Mouse (Mus musculus): ENCODE data around the gene Cyp1a2. TPM values are rescaled to one million over a fixed set of nuclear protein-coding genes. Genes with fewer than 3 reads are reported as not detected.

Cyp1a2 gene
- polyA plus RNA-seq, 1 experiment: not detected

- H3K27me3 ChIP-seq (ENCODE audit: control insufficient read depth, insufficient read depth, insufficient read length): no peaks in the 10 kb centered on the region
- no peaks in the 10 kb centered on the region for H3K79me2 ChIP-seq (ENCODE audit: control insufficient read depth, insufficient read depth)
- H3K4me3 ChIP-seq: no peak overlapping the region
- no peak overlapping the region for H3K4me2 ChIP-seq (ENCODE audit: low read depth)
- no peaks in the 10 kb centered on the region for H3K36me3 ChIP-seq (ENCODE audit: control insufficient read depth, insufficient read depth)
- no peak for TF ChIP-seq MYOD1 (IDR thresholded peaks at IDR 0.05; ENCODE audit: control insufficient read depth in 1 of 3, insufficient read length in 2 of 3, low read depth in 2 of 3)
- TF ChIP-seq TCF3 (IDR thresholded peaks at IDR 0.05; ENCODE audit: insufficient read length, low read depth): no peak
- TF ChIP-seq CEBPB (IDR thresholded peaks at IDR 0.05; ENCODE audit: insufficient read depth, poor library complexity, severe bottlenecking): no peak
- no peak for TF ChIP-seq E2F4 (IDR thresholded peaks at IDR 0.05; ENCODE audit: insufficient read depth)
- TF ChIP-seq POLR2AphosphoS2 (IDR thresholded peaks at IDR 0.05; ENCODE audit: insufficient read length, low read depth): no peak
- no peak overlapping the region for H3ac ChIP-seq (ENCODE audit: control insufficient read depth, insufficient read length)
Observed at GRCm38 (mm10) chr9:57657843-57658242, 25.7 kb downstream of the Cyp1a2 start.

GRCm38 (mm10) chr9:57656631-57657350 is 26.7 kb downstream of the Cyp1a2 start:
- no peak for TF ChIP-seq POLR2A (IDR thresholded peaks at IDR 0.05; ENCODE audit: insufficient read length, low read depth)
- TF ChIP-seq MAX (IDR thresholded peaks at IDR 0.05; ENCODE audit: low read depth): no peak
- TF ChIP-seq USF1 (IDR thresholded peaks at IDR 0.05; ENCODE audit: low read depth): no peak
- no peak for TF ChIP-seq E2F4 (IDR thresholded peaks at IDR 0.05; ENCODE audit: insufficient read depth)
- TF ChIP-seq REST (IDR thresholded peaks at IDR 0.05; ENCODE audit: insufficient read depth, insufficient read length): no peak
- no peak for TF ChIP-seq POLR2AphosphoS2 (IDR thresholded peaks at IDR 0.05; ENCODE audit: insufficient read length, low read depth)
- TF ChIP-seq SRF (IDR thresholded peaks at IDR 0.05; ENCODE audit: control insufficient read depth, insufficient read length, low read depth): no peak
- no peak for TF ChIP-seq MYOD1 (IDR thresholded peaks at IDR 0.05; ENCODE audit: control insufficient read depth in 1 of 3, insufficient read length in 2 of 3, low read depth in 2 of 3)
- no peak for TF ChIP-seq TCF3 (IDR thresholded peaks at IDR 0.05; ENCODE audit: insufficient read length, low read depth)
- no peak overlapping the region for H3K4me2 ChIP-seq (ENCODE audit: low read depth)
- no peaks in the 10 kb centered on the region for H3K36me3 ChIP-seq (ENCODE audit: control insufficient read depth, insufficient read depth)

GRCm38 (mm10) chr9:57655749-57656148 is 27.8 kb downstream of the Cyp1a2 start:
- H3K4me2 ChIP-seq (ENCODE audit: low read depth): peak overlapping the region; percentile 87
- no peaks in the 10 kb centered on the region for H3K27me3 ChIP-seq (ENCODE audit: control insufficient read depth, insufficient read depth, insufficient read length)
- no peak for TF ChIP-seq MYOG (IDR thresholded peaks at IDR 0.05; ENCODE audit: control insufficient read depth in 1 of 3, insufficient read depth in 1 of 3, insufficient read length in 2 of 3, low read depth in 2 of 3)
- no peak for TF ChIP-seq E2F4 (IDR thresholded peaks at IDR 0.05; ENCODE audit: insufficient read depth)
- TF ChIP-seq SRF (IDR thresholded peaks at IDR 0.05; ENCODE audit: control insufficient read depth, insufficient read length, low read depth): no peak
- no peak for TF ChIP-seq POLR2AphosphoS2 (IDR thresholded peaks at IDR 0.05; ENCODE audit: insufficient read length, low read depth)
- TF ChIP-seq MYOD1 (IDR thresholded peaks at IDR 0.05; ENCODE audit: control insufficient read depth in 1 of 3, insufficient read length in 2 of 3, low read depth in 2 of 3): no peak
- no peak for TF ChIP-seq CEBPB (IDR thresholded peaks at IDR 0.05; ENCODE audit: insufficient read depth, poor library complexity, severe bottlenecking)
- TF ChIP-seq TCF3 (IDR thresholded peaks at IDR 0.05; ENCODE audit: insufficient read length, low read depth): no peak
- TF ChIP-seq MAX (IDR thresholded peaks at IDR 0.05; ENCODE audit: low read depth): no peak
- no peak for TF ChIP-seq TCF12 (IDR thresholded peaks at IDR 0.05; ENCODE audit: insufficient read depth, poor library complexity, severe bottlenecking)
- peak; percentile 47 for TF ChIP-seq POLR2A (IDR thresholded peaks at IDR 0.05; ENCODE audit: insufficient read length, low read depth)
- TF ChIP-seq USF1 (IDR thresholded peaks at IDR 0.05; ENCODE audit: low read depth): peak; percentile 97
- no peak overlapping the region for H3K4me3 ChIP-seq
- H3ac ChIP-seq (ENCODE audit: control insufficient read depth, insufficient read length): no peak overlapping the region
- H3K36me3 ChIP-seq (ENCODE audit: control insufficient read depth, insufficient read depth): no peaks in the 10 kb centered on the region
- no peaks in the 10 kb centered on the region for H3K79me2 ChIP-seq (ENCODE audit: control insufficient read depth, insufficient read depth)

More at GRCm38 (mm10) chr9:57656631-57657350, 26.7 kb downstream of the Cyp1a2 start:
- Histone ChIP-seq H3K4me3 (no peak overlapping the region), H3K79me2 (ENCODE audit: control insufficient read depth, insufficient read depth) (no peaks in the 10 kb centered on the region), H3ac (ENCODE audit: control insufficient read depth, insufficient read length) (no peak overlapping the region), H3K27me3 (ENCODE audit: control insufficient read depth, insufficient read depth, insufficient read length) (no peaks in the 10 kb centered on the region)

GRCm38 (mm10) chr9:57654966-57655365 is 28.5 kb downstream of the Cyp1a2 start:
- no peak overlapping the region for H3K4me3 ChIP-seq
- no peak for TF ChIP-seq CEBPB (IDR thresholded peaks at IDR 0.05; ENCODE audit: insufficient read depth, poor library complexity, severe bottlenecking)
- no peak for TF ChIP-seq USF1 (IDR thresholded peaks at IDR 0.05; ENCODE audit: low read depth)
- TF ChIP-seq TCF12 (IDR thresholded peaks at IDR 0.05; ENCODE audit: insufficient read depth, poor library complexity, severe bottlenecking): no peak
- no peak for TF ChIP-seq TCF3 (IDR thresholded peaks at IDR 0.05; ENCODE audit: insufficient read length, low read depth)
- no peak for TF ChIP-seq POLR2AphosphoS2 (IDR thresholded peaks at IDR 0.05; ENCODE audit: insufficient read length, low read depth)
- no peak for TF ChIP-seq MAX (IDR thresholded peaks at IDR 0.05; ENCODE audit: low read depth)
- TF ChIP-seq POLR2A (IDR thresholded peaks at IDR 0.05; ENCODE audit: insufficient read length, low read depth): no peak
- TF ChIP-seq SRF (IDR thresholded peaks at IDR 0.05; ENCODE audit: control insufficient read depth, insufficient read length, low read depth): no peak
- TF ChIP-seq MYOG (IDR thresholded peaks at IDR 0.05; ENCODE audit: control insufficient read depth in 1 of 3, insufficient read depth in 1 of 3, insufficient read length in 2 of 3, low read depth in 2 of 3): no peak
- no peak for TF ChIP-seq MYOD1 (IDR thresholded peaks at IDR 0.05; ENCODE audit: control insufficient read depth in 1 of 3, insufficient read length in 2 of 3, low read depth in 2 of 3)
- no peak for TF ChIP-seq E2F4 (IDR thresholded peaks at IDR 0.05; ENCODE audit: insufficient read depth)
- H3K79me2 ChIP-seq (ENCODE audit: control insufficient read depth, insufficient read depth): no peaks in the 10 kb centered on the region
- H3K27me3 ChIP-seq (ENCODE audit: control insufficient read depth, insufficient read depth, insufficient read length): no peaks in the 10 kb centered on the region
- no peaks in the 10 kb centered on the region for H3K36me3 ChIP-seq (ENCODE audit: control insufficient read depth, insufficient read depth)
- H3ac ChIP-seq (ENCODE audit: control insufficient read depth, insufficient read length): no peak overlapping the region
- no peak overlapping the region for H3K4me2 ChIP-seq (ENCODE audit: low read depth)

GRCm38 (mm10) chr9:57653283-57653682 is 30.2 kb downstream of the Cyp1a2 start, which contains the start of gene Csk:
Gene Csk (minus strand): TSS chr9:57653631.
- Histone ChIP-seq H3K4me3 (no peak within 1 kb of the TSS), H3K27me3 (ENCODE audit: control insufficient read depth, insufficient read depth, insufficient read length) (no peaks in the 10 kb centered on the region), H3K79me2 (ENCODE audit: control insufficient read depth, insufficient read depth) (no peaks in the 10 kb centered on the region), H3ac (ENCODE audit: control insufficient read depth, insufficient read length) (no peak within 1 kb of the TSS), H3K36me3 (ENCODE audit: control insufficient read depth, insufficient read depth) (no peaks in the 10 kb centered on the region), H3K4me2 (ENCODE audit: low read depth) (no peak within 1 kb of the TSS)
- TF ChIP-seq MYOG (IDR thresholded peaks at IDR 0.05; ENCODE audit: control insufficient read depth in 1 of 3, insufficient read depth in 1 of 3, insufficient read length in 2 of 3, low read depth in 2 of 3): no peak
- TF ChIP-seq E2F4 (IDR thresholded peaks at IDR 0.05; ENCODE audit: insufficient read depth): no peak
- TF ChIP-seq MAX (IDR thresholded peaks at IDR 0.05; ENCODE audit: low read depth): no peak
- TF ChIP-seq MYOD1 (IDR thresholded peaks at IDR 0.05; ENCODE audit: control insufficient read depth in 1 of 3, insufficient read length in 2 of 3, low read depth in 2 of 3): no peak
- TF ChIP-seq TCF12 (IDR thresholded peaks at IDR 0.05; ENCODE audit: insufficient read depth, poor library complexity, severe bottlenecking): no peak
- no peak for TF ChIP-seq CEBPB (IDR thresholded peaks at IDR 0.05; ENCODE audit: insufficient read depth, poor library complexity, severe bottlenecking)
- no peak for TF ChIP-seq TCF3 (IDR thresholded peaks at IDR 0.05; ENCODE audit: insufficient read length, low read depth)
- TF ChIP-seq POLR2AphosphoS2 (IDR thresholded peaks at IDR 0.05; ENCODE audit: insufficient read length, low read depth): no peak
- no peak for TF ChIP-seq REST (IDR thresholded peaks at IDR 0.05; ENCODE audit: insufficient read depth, insufficient read length)
- no peak for TF ChIP-seq USF1 (IDR thresholded peaks at IDR 0.05; ENCODE audit: low read depth)
- no peak for TF ChIP-seq POLR2A (IDR thresholded peaks at IDR 0.05; ENCODE audit: insufficient read length, low read depth)
